8 mouse cellular contexts compared by ENCODE assay signal in the genomic region with DNA sequence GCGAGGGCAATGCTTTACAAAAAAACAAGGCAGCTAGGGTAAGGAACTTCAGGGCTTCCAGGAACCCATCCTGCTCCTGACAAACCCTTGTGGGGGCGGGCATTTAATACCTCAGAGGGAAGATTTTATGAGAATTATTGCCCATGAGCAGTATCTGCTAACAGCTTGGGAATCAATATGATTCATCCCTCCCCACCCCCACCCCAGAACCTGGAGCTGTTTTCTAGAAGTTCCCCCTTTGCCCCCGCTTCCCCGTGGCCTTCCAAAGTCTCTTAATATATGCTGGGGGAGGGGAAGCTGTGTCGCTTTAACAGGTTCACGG. TPM values are rescaled to one million over a fixed set of nuclear protein-coding genes. Genes with fewer than 3 reads are reported as not detected.
DNase-seq lines count a peak whose midpoint lies in the region; ATAC-seq and TF ChIP-seq lines count a peak whose summit lies in the region.

No protein-coding gene starts in this region.

- H3K36me3 ChIP-seq in heart, embryonic 11.5 days (ENCODE audit: control insufficient read depth, insufficient read depth, low read length), result no peaks in the 10 kb centered on the region
- H3K36me3 ChIP-seq in ES-Bruce4 (ENCODE audit: control insufficient read depth, insufficient read depth, low read length, poor library complexity, severe bottlenecking), result no peaks in the 10 kb centered on the region
- no peaks in the 10 kb centered on the region for H3K36me3 ChIP-seq in forebrain, embryonic 16.5 days (ENCODE audit: control insufficient read depth, insufficient read depth)
- no peaks in the 10 kb centered on the region for H3K36me3 ChIP-seq in liver, embryonic 14.5 days (replicated peaks; ENCODE audit: control insufficient read depth, insufficient read depth, low read depth)

- H3K27ac ChIP-seq in heart, embryonic 11.5 days (ENCODE audit: low read depth, low read length), result peak overlapping the region; percentile 91; the same call in 1 of the 2 replicates
- H3K27ac ChIP-seq in ES-Bruce4 (ENCODE audit: insufficient read depth, low read length), result no peak overlapping the region
- H3K27ac ChIP-seq in forebrain, embryonic 16.5 days (ENCODE audit: low read length), result peak overlapping the region; percentile 71
- no peak overlapping the region for H3K27ac ChIP-seq in liver, embryonic 14.5 days

- intact Hi-C loops in heart, postnatal 36 days (cut with DNase I), result no loop called here

- no peak for TF ChIP-seq EP300 in ES-Bruce4 (IDR thresholded peaks at IDR 0.05; ENCODE audit: insufficient read depth, low read depth, low read length)
- no peak for TF ChIP-seq EP300 in liver, embryonic 14.5 days (IDR thresholded peaks at IDR 0.05; ENCODE audit: low read depth)

- H3K9me3 ChIP-seq in heart, embryonic 11.5 days (replicated peaks; ENCODE audit: control insufficient read depth, low read length), result no peaks in the 10 kb centered on the region
- no peaks in the 10 kb centered on the region for H3K9me3 ChIP-seq in ES-Bruce4 (replicated peaks; ENCODE audit: control insufficient read depth, insufficient read depth, low read length, poor library complexity, severe bottlenecking)
- H3K9me3 ChIP-seq in forebrain, embryonic 16.5 days (ENCODE audit: control insufficient read depth, low read length), result no peaks in the 10 kb centered on the region
- H3K9me3 ChIP-seq in liver, embryonic 14.5 days (ENCODE audit: control insufficient read depth, low read length), result no peaks in the 10 kb centered on the region

- no peak for ATAC-seq in heart, embryonic 11.5 days (replicated peaks; ENCODE audit: insufficient number of reproducible peaks, low FRiP score, low TSS enrichment)
- no peak; the same call in 1 of the 2 replicates for ATAC-seq in forebrain, embryonic 16.5 days
- ATAC-seq in liver, embryonic 14.5 days (ENCODE audit: insufficient read depth), result no peak

- TF ChIP-seq CTCF in ES-Bruce4 (IDR thresholded peaks at IDR 0.05; ENCODE audit: low read depth, low read length), result no peak
- TF ChIP-seq CTCF in liver, embryonic 14.5 days (IDR thresholded peaks at IDR 0.05; ENCODE audit: low read depth), result no peak

- H3K27me3 ChIP-seq in heart, embryonic 11.5 days (ENCODE audit: control insufficient read depth, insufficient read depth, low read length), result no peaks in the 10 kb centered on the region
- H3K27me3 ChIP-seq in ES-Bruce4 (ENCODE audit: control insufficient read depth, insufficient read depth, low read length, poor library complexity, severe bottlenecking), result peaks cover 3% of the 10 kb centered on the region; the same call in 1 of the 2 replicates
- no peaks in the 10 kb centered on the region for H3K27me3 ChIP-seq in forebrain, embryonic 16.5 days (replicated peaks; ENCODE audit: control insufficient read depth, insufficient read depth, low read length)
- H3K27me3 ChIP-seq in liver, embryonic 14.5 days (ENCODE audit: control insufficient read depth, insufficient read depth, low read length), result peaks cover 11% of the 10 kb centered on the region

- TF ChIP-seq POLR2A in ES-Bruce4 (IDR thresholded peaks at IDR 0.05; ENCODE audit: insufficient read depth, low read length), result no peak

- peak overlapping the region; percentile 76 for H3K4me2 ChIP-seq in heart, embryonic 11.5 days
- H3K4me2 ChIP-seq in forebrain, embryonic 16.5 days (ENCODE audit: low read length), result peak overlapping the region; percentile 58
- peak overlapping the region; percentile 52 for H3K4me2 ChIP-seq in liver, embryonic 14.5 days (ENCODE audit: low read depth)

- WGBS in heart, embryonic 11.5 days (ENCODE audit: insufficient replicate concordance), result 13% methylated on average over 6 of the region's 6 CpGs
- WGBS in forebrain, embryonic 16.5 days, result 5% methylated on average over 6 of the region's 6 CpGs
- 8% methylated on average over 6 of the region's 6 CpGs for WGBS in liver, embryonic 14.5 days (ENCODE audit: insufficient replicate concordance)

- H3K9ac ChIP-seq in heart, embryonic 11.5 days (ENCODE audit: low read depth, low read length), result peak overlapping the region; percentile 82
- H3K9ac ChIP-seq in ES-Bruce4 (ENCODE audit: low read depth, poor library complexity, severe bottlenecking), result peak overlapping the region; percentile 72
- H3K9ac ChIP-seq in forebrain, embryonic 16.5 days (replicated peaks; ENCODE audit: low read depth, low read length), result peak overlapping the region; percentile 77
- no peak overlapping the region for H3K9ac ChIP-seq in liver, embryonic 14.5 days (replicated peaks)

- H3K4me1 ChIP-seq in heart, embryonic 11.5 days (ENCODE audit: control insufficient read depth, insufficient read depth, low read length), result no peaks in the 10 kb centered on the region
- H3K4me1 ChIP-seq in ES-Bruce4 (ENCODE audit: control insufficient read depth, insufficient read depth, low read length), result no peaks in the 10 kb centered on the region
- H3K4me1 ChIP-seq in forebrain, embryonic 16.5 days (replicated peaks; ENCODE audit: control insufficient read depth, insufficient read depth, low read length), result peaks cover 8% of the 10 kb centered on the region
- no peaks in the 10 kb centered on the region for H3K4me1 ChIP-seq in liver, embryonic 14.5 days (replicated peaks; ENCODE audit: control insufficient read depth in 2 of 2, insufficient read depth in 2 of 2, low read length in 1 of 2)

- DNase-seq in heart, postnatal 36 days, result no peak
- DNase-seq in liver, embryonic 14.5 days (ENCODE audit: low read depth in 3 of 3, low spot score in 3 of 3), result no peak
- no peak for DNase-seq in thymus, postnatal 0 days (ENCODE audit: low spot score)
- DNase-seq in spleen, adult 12 weeks (ENCODE audit: low spot score), result no peak
- no peak for DNase-seq in lung, postnatal 36 days

- H3K4me3 ChIP-seq in heart, embryonic 11.5 days (ENCODE audit: low read depth, low read length), result peak overlapping the region; percentile 56
- peak overlapping the region; percentile 81 for H3K4me3 ChIP-seq in ES-Bruce4 (ENCODE audit: low read depth, low read length)
- H3K4me3 ChIP-seq in forebrain, embryonic 16.5 days (replicated peaks; ENCODE audit: low read length), result peak overlapping the region; percentile 66
- peak overlapping the region; percentile 45 to 51; a peak in 3 of 4 replicates for H3K4me3 ChIP-seq in liver, embryonic 14.5 days (ENCODE audit: insufficient read depth in 1 of 2, low read depth in 2 of 2, low read length in 2 of 2)

RNA-seq across cellular contexts. Expression of a gene that starts 0.9 kb away (rescaled TPM):
- polyA plus RNA-seq in heart, embryonic 11.5 days (2014; fragmentation: Nextera tagmentation; extraction: Ambion mirVana), result 6.5 and 7.7 TPM in 2 replicates
- under 1 TPM in 1 of 2 experiments, not detected in 1; 0.53 TPM for total RNA-seq in heart, postnatal 36 days (2021)
- polyA plus RNA-seq in ES-Bruce4 (2011; ENCODE audit: insufficient read depth, insufficient read length, low read depth, missing spikeins), result 2.4 and 3.8 TPM in 2 replicates
- 254 and 259 TPM in 2 replicates for polyA plus RNA-seq in forebrain, embryonic 16.5 days (2015; fragmentation: Nextera tagmentation; extraction: Ambion mirVana)
- 0.04 and 0.16 TPM in 2 replicates for polyA plus RNA-seq in liver, embryonic 14.5 days (2012; rRNA removed)
- 0.10 TPM in 1 of 2 replicates, not detected in the other for polyA plus RNA-seq in liver, embryonic 14.5 days (2014; fragmentation: Nextera tagmentation; extraction: Ambion mirVana)
- 15.4 and 15.5 TPM in 2 replicates for polyA plus RNA-seq in thymus, postnatal 0 days (2015; fragmentation: Nextera tagmentation; extraction: Ambion mirVana)

RNA-seq across cellular contexts. Expression of a gene that starts 46.6 kb away (rescaled TPM):
- polyA plus RNA-seq in heart, embryonic 11.5 days (2014; fragmentation: Nextera tagmentation; extraction: Ambion mirVana), result 0.90 and 1.4 TPM in 2 replicates
- total RNA-seq in heart, postnatal 36 days (2021), result under 1 TPM; 0.16 to 0.83 TPM
- not detected in 2 replicates for polyA plus RNA-seq in ES-Bruce4 (2011; ENCODE audit: insufficient read depth, insufficient read length, low read depth, missing spikeins)
- polyA plus RNA-seq in forebrain, embryonic 16.5 days (2015; fragmentation: Nextera tagmentation; extraction: Ambion mirVana), result 2.1 and 2.7 TPM in 2 replicates
- not detected in 2 replicates for polyA plus RNA-seq in liver, embryonic 14.5 days (2012; rRNA removed)
- not detected in 2 replicates for polyA plus RNA-seq in liver, embryonic 14.5 days (2014; fragmentation: Nextera tagmentation; extraction: Ambion mirVana)
- polyA plus RNA-seq in thymus, postnatal 0 days (2015; fragmentation: Nextera tagmentation; extraction: Ambion mirVana), result 0.08 TPM in 1 of 2 replicates, not detected in the other

Comparison
In these comparisons a context has a peak if more than half of its experiments do, and no peak if none do; other contexts are left out.
1. H3K27ac ChIP-seq: peak in heart, embryonic 11.5 days (single experiment) and forebrain, embryonic 16.5 days (single experiment); none in ES-Bruce4 (single experiment) and liver, embryonic 14.5 days (single experiment).
2. RNA of a gene that starts 0.9 kb away (polyA plus RNA-seq): 254 to 259 TPM in forebrain, embryonic 16.5 days; 15.4 to 15.5 TPM in thymus, postnatal 0 days, 6.5 to 7.7 TPM in heart, embryonic 11.5 days, 2.4 to 3.8 TPM in ES-Bruce4 and 0.04 to 0.16 TPM in liver, embryonic 14.5 days; every median in the first group is over 10 times any median in the second.
3. Peak in every context shown above with its lines, with median percentiles within 50 percentile points of each other: H3K4me2 ChIP-seq and H3K4me3 ChIP-seq.